Mouse (Mus musculus) spleen, adult 12 weeks (tissue): ENCODE results near the gene Wdr49.
"Not testable (repeated sequence)": the region's sequence is repeated elsewhere in the genome, so short reads cannot be mapped to it uniquely, and the experiment has no call there.

Source experiments
- DNase-seq: peaks from one replicate; pipeline ENCODE4 v3.0.0; 2022; ENCODE audit warnings: low spot score

The Wdr49 gene

GRCm38 (mm10) chr3:75301072-75301471 is 180.9 kb downstream of the Wdr49 start:
- DNase-seq: no peak

GRCm38 (mm10) chr3:75299464-75299863 is 182.5 kb downstream of the Wdr49 start:
- DNase-seq: not testable (repeated sequence)

GRCm38 (mm10) chr3:75297758-75298111 is 184.2 kb downstream of the Wdr49 start:
- no peak for DNase-seq

GRCm38 (mm10) chr3:75297026-75297757 is 184.8 kb downstream of the Wdr49 start:
- DNase-seq: no peak

GRCm38 (mm10) chr3:75293243-75293642 is 188.7 kb downstream of the Wdr49 start:
- DNase-seq: no peak

GRCm38 (mm10) chr3:75277455-75277854 is 204.5 kb downstream of the Wdr49 start:
- DNase-seq: no peak

- DNase-seq: no peak
These were observed 205.4 kb downstream of the Wdr49 start for GRCm38 (mm10) chr3:75276522-75276921.

GRCm38 (mm10) chr3:75275127-75275526 is 206.8 kb downstream of the Wdr49 start:
- DNase-seq: no peak

GRCm38 (mm10) chr3:75269978-75270377 is 212.0 kb downstream of the Wdr49 start, which contains the start of gene Serpini2:
TSS of gene Serpini2 (minus strand) at chr3:75270078.
- no peak for DNase-seq

GRCm38 (mm10) chr3:75259356-75259755 is 222.6 kb downstream of the Wdr49 start:
- DNase-seq: no peak
